9 mouse cellular contexts compared by ENCODE assay signal in genomic region chr5:123138230-123138911, GRCm38 (mm10). TPM values are rescaled to one million over a fixed set of nuclear protein-coding genes. Genes with fewer than 3 reads are reported as not detected.
DNase-seq lines count a peak whose midpoint lies in the region; ATAC-seq and TF ChIP-seq lines count a peak whose summit lies in the region.
"Had no signal": no experiment of that assay in that cellular context is flagged by ENCODE, and none has a peak within 500 bp of the region (broad histone marks: within the 10 kb centered on the region; RNA-seq: fewer than 3 reads in every experiment).

No protein-coding gene starts in this region.

- H3K9ac ChIP-seq in forebrain, embryonic 12.5 days, result peak overlapping the region; percentile 99
- peak overlapping the region; percentile 100 for H3K9ac ChIP-seq in limb, embryonic 11.5 days (ENCODE audit: low read length)
- peak overlapping the region; percentile 100 for H3K9ac ChIP-seq in midbrain, embryonic 14.5 days (replicated peaks; ENCODE audit: low read length)

- peak; percentile 8; the same call in 1 of the 2 replicates for TF ChIP-seq CTCF in E14TG2a.4 (conservative IDR thresholded peaks at IDR 0.05; ENCODE audit: low read length)
- no peak for TF ChIP-seq CTCF in thymus, adult 2 months (IDR thresholded peaks at IDR 0.05; ENCODE audit: borderline replicate concordance, control insufficient read depth, extremely low read depth, insufficient read depth, low read length, poor library complexity)

- peak overlapping the region; percentile 89 for H3K4me3 ChIP-seq in E14TG2a.4 (replicated peaks; ENCODE audit: low read length)
- H3K4me3 ChIP-seq in forebrain, embryonic 12.5 days (replicated peaks), result peak overlapping the region; percentile 81
- H3K4me3 ChIP-seq in limb, embryonic 11.5 days (ENCODE audit: low read depth, low read length), result peak overlapping the region; percentile 95
- peak overlapping the region; percentile 91 for H3K4me3 ChIP-seq in midbrain, embryonic 14.5 days (replicated peaks; ENCODE audit: low read depth, low read length)
- H3K4me3 ChIP-seq in thymus, adult 2 months (ENCODE audit: control insufficient read depth, insufficient read depth, low read length), result peak overlapping the region; percentile 76

- TF ChIP-seq POLR2A in thymus, adult 2 months (IDR thresholded peaks at IDR 0.05; ENCODE audit: control insufficient read depth, extremely low read depth, insufficient read depth, low read length, poor library complexity), result no peak

- H3K4me2 ChIP-seq in forebrain, embryonic 12.5 days, result peak overlapping the region; percentile 100
- peak overlapping the region; percentile 100 for H3K4me2 ChIP-seq in limb, embryonic 11.5 days (ENCODE audit: low read depth, severe bottlenecking)
- H3K4me2 ChIP-seq in midbrain, embryonic 14.5 days (ENCODE audit: low read length), result peak overlapping the region; percentile 100

- H3K27ac ChIP-seq in forebrain, embryonic 12.5 days, result peak overlapping the region; percentile 100
- H3K27ac ChIP-seq in limb, embryonic 11.5 days (replicated peaks; ENCODE audit: low read depth, low read length), result peak overlapping the region; percentile 100
- H3K27ac ChIP-seq in midbrain, embryonic 14.5 days (replicated peaks; ENCODE audit: low read depth, low read length), result peak overlapping the region; percentile 100
- H3K27ac ChIP-seq in thymus, adult 2 months (ENCODE audit: control insufficient read depth, insufficient read depth, low read length), result peak overlapping the region; percentile 95

- peak; percentile 49 for ATAC-seq in forebrain, embryonic 12.5 days (ENCODE audit: low FRiP score)
- peak; percentile 20 for ATAC-seq in limb, embryonic 11.5 days (ENCODE audit: insufficient number of reproducible peaks, low FRiP score, low TSS enrichment, low read depth)
- peak; percentile 44 for ATAC-seq in midbrain, embryonic 14.5 days (ENCODE audit: low FRiP score, low TSS enrichment)

- under 1% methylated on average over 34 of the region's 40 CpGs for WGBS in forebrain, embryonic 12.5 days
- WGBS in limb, embryonic 11.5 days, result 0% methylated on average over 33 of the region's 40 CpGs
- under 1% methylated on average over 37 of the region's 40 CpGs for WGBS in midbrain, embryonic 14.5 days
- WGBS in thymus, adult 2 months, result under 1% methylated on average over 40 of the region's 40 CpGs

- peaks cover 15% of the 10 kb centered on the region for H3K36me3 ChIP-seq in E14TG2a.4 (ENCODE audit: insufficient read depth, low read length)
- peaks cover 16% of the 10 kb centered on the region for H3K36me3 ChIP-seq in forebrain, embryonic 12.5 days (replicated peaks)
- peaks cover 6% of the 10 kb centered on the region for H3K36me3 ChIP-seq in limb, embryonic 11.5 days (ENCODE audit: control insufficient read depth, insufficient read depth, low read length)
- peaks cover 44% of the 10 kb centered on the region for H3K36me3 ChIP-seq in midbrain, embryonic 14.5 days (ENCODE audit: control insufficient read depth, insufficient read depth, low read length)
- H3K36me3 ChIP-seq in thymus, adult 2 months (ENCODE audit: control insufficient read depth, insufficient read depth, low read length), result peaks cover 4% of the 10 kb centered on the region; the same call in 1 of the 2 replicates

- peak; percentile 82 for DNase-seq in adrenal gland, adult 8-10 months
- DNase-seq in heart, postnatal 25 days (ENCODE audit: low spot score), result peak; percentile 75
- peak; percentile 83 for DNase-seq in limb, embryonic 11.5 days (ENCODE audit: low spot score)
- peak; percentile 81 for DNase-seq in midbrain, embryonic 14.5 days
- peak; percentile 53 for DNase-seq in thymus, adult 2 months
- no peak for DNase-seq in left cerebral cortex, adult 11 months (ENCODE audit: low spot score)

- intact Hi-C loops in heart, postnatal 25 days (cut with DNase I), result no loop called here

- H3K9me3 ChIP-seq in E14TG2a.4 (ENCODE audit: low read length), result no peaks in the 10 kb centered on the region
- H3K9me3 ChIP-seq in forebrain, embryonic 12.5 days, result no peaks in the 10 kb centered on the region
- no peaks in the 10 kb centered on the region for H3K9me3 ChIP-seq in limb, embryonic 11.5 days (ENCODE audit: control insufficient read depth, low read length)
- no peaks in the 10 kb centered on the region for H3K9me3 ChIP-seq in midbrain, embryonic 14.5 days (ENCODE audit: control insufficient read depth, low read length)

- H3K27me3 ChIP-seq in E14TG2a.4 (ENCODE audit: insufficient read depth, low read length), result no peaks in the 10 kb centered on the region; the same call in 1 of the 2 replicates
- H3K27me3 ChIP-seq in forebrain, embryonic 12.5 days, result no peaks in the 10 kb centered on the region
- no peaks in the 10 kb centered on the region for H3K27me3 ChIP-seq in limb, embryonic 11.5 days (ENCODE audit: control insufficient read depth, insufficient read depth, low read length)
- H3K27me3 ChIP-seq in midbrain, embryonic 14.5 days (ENCODE audit: control insufficient read depth, insufficient read depth, low read length), result no peaks in the 10 kb centered on the region
- no peaks in the 10 kb centered on the region for H3K27me3 ChIP-seq in thymus, adult 2 months (ENCODE audit: control insufficient read depth, insufficient read depth, low read length)

- H3K4me1 ChIP-seq in E14TG2a.4 (replicated peaks; ENCODE audit: low read depth, low read length), result peaks cover 48% of the 10 kb centered on the region
- peaks cover 50% of the 10 kb centered on the region for H3K4me1 ChIP-seq in forebrain, embryonic 12.5 days
- H3K4me1 ChIP-seq in limb, embryonic 11.5 days (ENCODE audit: control insufficient read depth, insufficient read depth, low read length), result peaks cover 41% of the 10 kb centered on the region
- H3K4me1 ChIP-seq in midbrain, embryonic 14.5 days (ENCODE audit: control insufficient read depth, insufficient read depth, low read length), result peaks cover 45% of the 10 kb centered on the region
- peaks cover 42% of the 10 kb centered on the region for H3K4me1 ChIP-seq in thymus, adult 2 months (replicated peaks; ENCODE audit: control insufficient read depth, insufficient read depth, low read length)

RNA-seq across cellular contexts. Expression of gene Setd1b, which starts 3.6 kb away (rescaled TPM):
- 10 to 100 TPM; 24.2 to 40.1 (median 32.6) TPM for total RNA-seq in adrenal gland, adult 8-10 months (2022)
- polyA plus RNA-seq in forebrain, embryonic 12.5 days (2016; fragmentation: Nextera tagmentation; extraction: Ambion mirVana), result 13.1 and 13.6 TPM in 2 replicates
- total RNA-seq in heart, postnatal 25 days (2021), result 10 to 100 TPM; 14.4 to 18.4 TPM
- 12.0 and 14.0 TPM in 2 replicates for polyA plus RNA-seq in limb, embryonic 11.5 days (2014; fragmentation: Nextera tagmentation; extraction: Ambion mirVana)
- 14.2 and 15.0 TPM in 2 replicates for polyA plus RNA-seq in midbrain, embryonic 14.5 days (2014; fragmentation: Nextera tagmentation; extraction: Ambion mirVana)
- 45.5 and 66.9 TPM in 2 replicates for polyA plus RNA-seq in thymus, adult 2 months (2012; rRNA removed)

RNA-seq across cellular contexts. Expression of gene Rhof, which starts 5.9 kb away (rescaled TPM):
- 1 to 10 TPM; 1.3 to 4.4 (median 3.3) TPM for total RNA-seq in adrenal gland, adult 8-10 months (2022)
- 1.9 and 2.8 TPM in 2 replicates for polyA plus RNA-seq in forebrain, embryonic 12.5 days (2016; fragmentation: Nextera tagmentation; extraction: Ambion mirVana)
- under 1 TPM; 0.36 to 0.45 TPM for total RNA-seq in heart, postnatal 25 days (2021)
- polyA plus RNA-seq in limb, embryonic 11.5 days (2014; fragmentation: Nextera tagmentation; extraction: Ambion mirVana), result 2.9 and 3.6 TPM in 2 replicates
- 7.1 and 8.9 TPM in 2 replicates for polyA plus RNA-seq in midbrain, embryonic 14.5 days (2014; fragmentation: Nextera tagmentation; extraction: Ambion mirVana)
- polyA plus RNA-seq in thymus, adult 2 months (2012; rRNA removed), result 45.1 and 51.9 TPM in 2 replicates

RNA-seq across cellular contexts. Expression of gene Psmd9, which starts 30.8 kb away (rescaled TPM):
- 10 to 100 TPM; 23.3 to 33.3 (median 28.0) TPM for total RNA-seq in adrenal gland, adult 8-10 months (2022)
- 66.5 and 71.6 TPM in 2 replicates for polyA plus RNA-seq in forebrain, embryonic 12.5 days (2016; fragmentation: Nextera tagmentation; extraction: Ambion mirVana)
- 10 to 100 TPM; 15.6 to 16.7 TPM for total RNA-seq in heart, postnatal 25 days (2021)
- polyA plus RNA-seq in limb, embryonic 11.5 days (2014; fragmentation: Nextera tagmentation; extraction: Ambion mirVana), result 82.6 and 85.8 TPM in 2 replicates
- polyA plus RNA-seq in midbrain, embryonic 14.5 days (2014; fragmentation: Nextera tagmentation; extraction: Ambion mirVana), result 51.3 and 61.2 TPM in 2 replicates
- 32.7 and 34.7 TPM in 2 replicates for polyA plus RNA-seq in thymus, adult 2 months (2012; rRNA removed)

RNA-seq across cellular contexts. Expression of gene Hpd, which starts 44.2 kb away (rescaled TPM):
- 1 to 10 TPM in 3 of 4 experiments, not detected in 1; 1.2 to 1.5 (median 1.3) TPM for total RNA-seq in adrenal gland, adult 8-10 months (2022)
- not detected in 2 replicates for polyA plus RNA-seq in forebrain, embryonic 12.5 days (2016; fragmentation: Nextera tagmentation; extraction: Ambion mirVana)
- not detected for total RNA-seq in heart, postnatal 25 days (2021)
- polyA plus RNA-seq in limb, embryonic 11.5 days (2014; fragmentation: Nextera tagmentation; extraction: Ambion mirVana), result not detected in 2 replicates
- not detected in 2 replicates for polyA plus RNA-seq in midbrain, embryonic 14.5 days (2014; fragmentation: Nextera tagmentation; extraction: Ambion mirVana)
- polyA plus RNA-seq in thymus, adult 2 months (2012; rRNA removed), result 1.5 and 6.0 TPM in 2 replicates
- total RNA-seq: layer of hippocampus, adult 18-20 months had no signal
